Mouse (Mus musculus) lung, postnatal 25 days (tissue): ENCODE measurements at regions not wholly inside any gene's neighbourhood (a gene's known extent, or its start where the extent isn't known, plus 50 kb on each side); places are given as distances from the start of the nearest gene placed in this dataset.

Experiments
- DNase-seq: peaks from one replicate; pipeline ENCODE4 v3.0.0; 2022; ENCODE audit warnings: low spot score

GRCm38 (mm10) chr10:91883155-91883554 is 702.0 kb upstream of the Tmpo start:
- DNase-seq = no peak

GRCm38 (mm10) chr10:91882481-91882880 is 701.4 kb upstream of the Tmpo start:
- DNase-seq = no peak

GRCm38 (mm10) chr10:91881521-91882228 is 700.6 kb upstream of the Tmpo start:
- DNase-seq = no peak

GRCm38 (mm10) chr10:91875450-91875849 is 694.3 kb upstream of the Tmpo start:
- no peak for DNase-seq

- DNase-seq = no peak
These were observed 690.1 kb upstream of the Tmpo start for GRCm38 (mm10) chr10:91871244-91871643.

GRCm38 (mm10) chr10:91858711-91859595 is 677.8 kb upstream of the Tmpo start:
- no peak for DNase-seq

- DNase-seq = no peak
These were observed 646.0 kb upstream of the Tmpo start for GRCm38 (mm10) chr10:91827074-91827473.

- DNase-seq = no peak
These were observed 642.4 kb upstream of the Tmpo start for GRCm38 (mm10) chr10:91823499-91823898.

- no peak for DNase-seq
These were observed 623.8 kb upstream of the Tmpo start for GRCm38 (mm10) chr10:91804870-91805269.
